Mouse (Mus musculus) monocyte, adult 5-6 weeks (primary cell): ENCODE results near the gene Olfr485. TPM values are rescaled to one million over a fixed set of nuclear protein-coding genes. Genes with fewer than 3 reads are reported as not detected.
"Not testable (repeated sequence)": the region's sequence is repeated elsewhere in the genome, so short reads cannot be mapped to it uniquely, and the experiment has no call there.

ENCODE experiments used
- ATAC-seq: fragments of 153-309, 156-312 bp; replicated peaks from 2 replicates; pipeline ENCODE4 v1.8.0; 2017; ENCODE audit warnings: mild to moderate bottlenecking; ENCODE audit not compliant: low TSS enrichment, insufficient number of reproducible peaks, severe bottlenecking, poor library complexity, low FRiP score
- total RNA-seq: library from RNA; stranded (forward); fragments of 200-1000, 200-491, 200-594 nt; gene quantifications from 3 replicates; pipeline ENCODE4 v1.2.3, GENCODE M21; 2017

Gene Olfr485
- total RNA-seq, result not detected in 3 replicates

GRCm38 (mm10) chr7:108159771-108160170, at the start of gene Olfr485:
TSS of gene Olfr485 (minus strand) at chr7:108159871.
- no peak for ATAC-seq

- no peak for ATAC-seq
Measured at GRCm38 (mm10) chr7:108196938-108197337, 37.3 kb upstream of the Olfr485 start.

- ATAC-seq, result not testable (repeated sequence)
Measured at GRCm38 (mm10) chr7:108196337-108196736, 36.7 kb upstream of the Olfr485 start.

GRCm38 (mm10) chr7:108192714-108193113, 33.0 kb upstream of the Olfr485 start:
- ATAC-seq, result not testable (repeated sequence)

GRCm38 (mm10) chr7:108191196-108191595, 31.5 kb upstream of the Olfr485 start:
- ATAC-seq, result not testable (repeated sequence)

- ATAC-seq, result not testable (repeated sequence)
Measured at GRCm38 (mm10) chr7:108185237-108185636, 25.6 kb upstream of the Olfr485 start.

- not testable (repeated sequence) for ATAC-seq
Measured at GRCm38 (mm10) chr7:108184401-108184800, 24.7 kb upstream of the Olfr485 start.

- ATAC-seq, result not testable (repeated sequence)
Measured at GRCm38 (mm10) chr7:108172642-108173041, 13.0 kb upstream of the Olfr485 start, which contains the start of gene Olfr486. TSS of gene Olfr486 (minus strand) at chr7:108172742.

- no peak for ATAC-seq
Measured at GRCm38 (mm10) chr7:108127349-108127748, 32.3 kb downstream of the Olfr485 start, which contains the start of gene Olfr484. TSS of gene Olfr484 (minus strand) at chr7:108127449.

- ATAC-seq, result no peak
Measured at GRCm38 (mm10) chr7:108121416-108121815, 38.3 kb downstream of the Olfr485 start.

GRCm38 (mm10) chr7:108120681-108121080, 39.0 kb downstream of the Olfr485 start:
- ATAC-seq, result no peak

Other genes starting within 250 kb of the Olfr485 start
- gene Olfr473, start 229.4 kb downstream of the Olfr485 start, total RNA-seq, result not detected in 3 replicates
- gene Olfr474, start 205.2 kb downstream of the Olfr485 start, total RNA-seq, result not detected in 3 replicates
- not detected in 3 replicates for gene Olfr476, start 195.1 kb downstream of the Olfr485 start, total RNA-seq
- not detected in 3 replicates for gene Olfr477, start 173.2 kb downstream of the Olfr485 start, total RNA-seq
- gene Olfr478, start 125.9 kb downstream of the Olfr485 start, total RNA-seq, result not detected in 3 replicates
- not detected in 3 replicates for gene Olfr479, start 109.2 kb downstream of the Olfr485 start, total RNA-seq
- not detected in 3 replicates for gene Olfr480, start 92.5 kb downstream of the Olfr485 start, total RNA-seq
- not detected in 3 replicates for gene Olfr481, start 80.0 kb downstream of the Olfr485 start, total RNA-seq
- 0.19 TPM in 1 of 3 replicates, not detected in the others for gene Olfr482, start 62.3 kb downstream of the Olfr485 start, total RNA-seq
- not detected in 3 replicates for gene Olfr483, start 59.0 kb downstream of the Olfr485 start, total RNA-seq
- gene Olfr484, start 32.4 kb downstream of the Olfr485 start, total RNA-seq, result not detected in 3 replicates
- not detected in 3 replicates for gene Olfr486, start 12.9 kb upstream of the Olfr485 start, total RNA-seq
- gene Olfr487, start 54.8 kb upstream of the Olfr485 start, total RNA-seq, result not detected in 3 replicates
- gene Olfr488, start 98.5 kb upstream of the Olfr485 start, total RNA-seq, result not detected in 3 replicates
- gene Olfr490, start 129.1 kb upstream of the Olfr485 start, total RNA-seq, result not detected in 3 replicates
- not detected in 3 replicates for gene Olfr491, start 153.6 kb upstream of the Olfr485 start, total RNA-seq
- gene Olfr492, start 163.8 kb upstream of the Olfr485 start, total RNA-seq, result not detected in 3 replicates
- gene Olfr493, start 187.1 kb upstream of the Olfr485 start, total RNA-seq, result not detected in 3 replicates
- gene Olfr494, start 205.5 kb upstream of the Olfr485 start, total RNA-seq, result not detected in 3 replicates
- gene Olfr495, start 233.3 kb upstream of the Olfr485 start, total RNA-seq, result not detected in 3 replicates